Mouse (Mus musculus) gastrocnemius, adult 2 months (tissue): ENCODE results near the gene Ptpn1. TPM values are rescaled to one million over a fixed set of nuclear protein-coding genes. Genes with fewer than 3 reads are reported as not detected.

ENCODE experiments used
- DNase-seq: peaks from one replicate; pipeline ENCODE4 v3.0.0; 2022
- H3K27ac ChIP-seq: fragments of 200-600 bp; 2 replicates; pipeline ENCODE4 v1.8.1; 2022; ENCODE audit warnings: mild to moderate bottlenecking
- H3K4me3 ChIP-seq: fragments of 200-600 bp; 2 replicates; pipeline ENCODE4 v1.8.1; 2022; ENCODE audit warnings: mild to moderate bottlenecking, moderate library complexity
- CTCF ChIP-seq: fragments of 200-600 bp; IDR thresholded peaks from 2 replicates; pipeline ENCODE4 v1.8.1; 2022; ENCODE audit warnings: antibody characterized with exemption, mild to moderate bottlenecking, moderate library complexity
- intact Hi-C: fragments of 180-260 bp; cut with DNase I; formaldehyde crosslinking; loops from one replicate; pipeline ENCODE4 v1.15.1; 2025
- total RNA-seq, 2 experiments: library from RNA; stranded (reverse); gene quantifications; 2 replicates each; pipeline ENCODE4 v1.2.3; 2021

Ptpn1 gene
- total RNA-seq, 2 experiments from 2014 or later = 15.4 to 19.6 TPM

GRCm38 (mm10) chr2:167951301-167952211 lies 19.7 kb downstream of the Ptpn1 start:
- no peak for TF ChIP-seq CTCF
- DNase-seq = peak; percentile 52
- H3K4me3 ChIP-seq = no peak overlapping the region
- intact Hi-C loops = no loop called here
- peak overlapping the region; percentile 56; the same call in 1 of the 2 replicates for H3K27ac ChIP-seq

- Histone ChIP-seq H3K27ac (no peak overlapping the region), H3K4me3 (no peak overlapping the region)
- DNase-seq = no peak
- intact Hi-C loops = no loop called here
- no peak for TF ChIP-seq CTCF
Measured at GRCm38 (mm10) chr2:167953819-167954218, 22.0 kb downstream of the Ptpn1 start.

GRCm38 (mm10) chr2:167954928-167955327 lies 23.1 kb downstream of the Ptpn1 start:
- no peak for TF ChIP-seq CTCF
- no peak overlapping the region for H3K4me3 ChIP-seq
- no peak for DNase-seq
- no peak overlapping the region for H3K27ac ChIP-seq
- intact Hi-C loops = no loop called here

- intact Hi-C loops = no loop called here
- peak overlapping the region; percentile 67 for H3K27ac ChIP-seq
- no peak overlapping the region for H3K4me3 ChIP-seq
- peak; percentile 50 for TF ChIP-seq CTCF
- no peak for DNase-seq
Measured at GRCm38 (mm10) chr2:167957539-167957938, 25.7 kb downstream of the Ptpn1 start.

- peak overlapping the region; percentile 27; the same call in 1 of the 2 replicates for H3K4me3 ChIP-seq
- peak overlapping the region; percentile 67 for H3K27ac ChIP-seq
- no peak for TF ChIP-seq CTCF
- DNase-seq = peak; percentile 86
- intact Hi-C loops = no loop called here
Measured at GRCm38 (mm10) chr2:167958082-167958788, 26.4 kb downstream of the Ptpn1 start.

- H3K27ac ChIP-seq = peak overlapping the region; percentile 67
- TF ChIP-seq CTCF = no peak
- peak; percentile 90 for DNase-seq
- H3K4me3 ChIP-seq = peak overlapping the region; percentile 27
- intact Hi-C loops = no loop called here
Measured at GRCm38 (mm10) chr2:167958843-167959242, 27.0 kb downstream of the Ptpn1 start.

GRCm38 (mm10) chr2:167959384-167959911 lies 27.6 kb downstream of the Ptpn1 start:
- peak overlapping the region; percentile 67 for H3K27ac ChIP-seq
- DNase-seq = no peak
- peak overlapping the region; percentile 27 for H3K4me3 ChIP-seq
- intact Hi-C loops = no loop called here
- TF ChIP-seq CTCF = no peak

GRCm38 (mm10) chr2:167959996-167960395 lies 28.1 kb downstream of the Ptpn1 start:
- peak overlapping the region; percentile 67 for H3K27ac ChIP-seq
- DNase-seq = no peak
- H3K4me3 ChIP-seq = no peak overlapping the region
- no peak for TF ChIP-seq CTCF
- intact Hi-C loops = no loop called here

GRCm38 (mm10) chr2:167960584-167960983 lies 28.7 kb downstream of the Ptpn1 start:
- Histone ChIP-seq H3K4me3 (no peak overlapping the region), H3K27ac (peak overlapping the region; percentile 67)
- no peak for TF ChIP-seq CTCF
- intact Hi-C loops = no loop called here
- DNase-seq = no peak

- DNase-seq = no peak
- no peak for TF ChIP-seq CTCF
- Histone ChIP-seq H3K4me3 (no peak overlapping the region), H3K27ac (no peak overlapping the region)
- intact Hi-C loops = no loop called here
Measured at GRCm38 (mm10) chr2:167962347-167962746, 30.5 kb downstream of the Ptpn1 start.

GRCm38 (mm10) chr2:167963176-167963575 lies 31.3 kb downstream of the Ptpn1 start:
- Histone ChIP-seq H3K4me3 (no peak overlapping the region), H3K27ac (no peak overlapping the region)
- TF ChIP-seq CTCF = no peak
- intact Hi-C loops = no loop called here
- no peak for DNase-seq

GRCm38 (mm10) chr2:167963778-167964300 lies 32.0 kb downstream of the Ptpn1 start:
- H3K27ac ChIP-seq = no peak overlapping the region
- no peak for TF ChIP-seq CTCF
- H3K4me3 ChIP-seq = no peak overlapping the region

GRCm38 (mm10) chr2:167964320-167964719 lies 32.5 kb downstream of the Ptpn1 start:
- no peak for DNase-seq
- H3K4me3 ChIP-seq = no peak overlapping the region
- no peak overlapping the region for H3K27ac ChIP-seq
- intact Hi-C loops = no loop called here
- TF ChIP-seq CTCF = no peak

More at GRCm38 (mm10) chr2:167963778-167964300, 32.0 kb downstream of the Ptpn1 start:
- DNase-seq = no peak
- intact Hi-C loops = no loop called here
